Mouse (Mus musculus) megakaryocyte, embryonic 14.5 days (primary cell): ENCODE results near the gene Khdrbs2.

Experiments
- FLI1 ChIP-seq: IDR thresholded peaks from 2 replicates; pipeline ENCODE4 v1.6.1; 2012; ENCODE audit warnings: low read length, inconsistent platforms, mixed read lengths
- GATA1 ChIP-seq: IDR thresholded peaks from 3 replicates; pipeline ENCODE4 v1.6.1; 2012; ENCODE audit warnings: mixed read lengths, low read length, inconsistent platforms, borderline replicate concordance

DNA sequence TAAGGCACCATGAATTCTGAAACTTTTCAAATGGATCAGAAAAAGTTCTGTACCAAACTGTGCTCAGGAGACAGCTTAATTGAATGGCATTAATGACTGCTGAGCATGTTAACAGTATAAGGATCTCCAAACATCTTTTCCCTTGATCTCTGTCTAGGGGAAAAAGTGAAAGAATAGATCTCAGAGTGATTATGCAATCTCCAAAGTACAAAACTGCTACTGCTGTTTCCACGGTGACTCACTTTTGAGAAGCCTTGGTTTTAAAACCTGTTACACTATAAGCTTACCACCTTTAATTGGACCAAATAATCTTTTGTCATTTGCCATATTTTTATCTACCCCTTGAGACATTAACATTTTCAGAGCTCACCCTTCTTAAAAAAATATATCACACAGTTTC lies 453.5 kb downstream of the Khdrbs2 start:
- no peak for TF ChIP-seq GATA1
- TF ChIP-seq FLI1, result no peak
